In the genomic region with DNA sequence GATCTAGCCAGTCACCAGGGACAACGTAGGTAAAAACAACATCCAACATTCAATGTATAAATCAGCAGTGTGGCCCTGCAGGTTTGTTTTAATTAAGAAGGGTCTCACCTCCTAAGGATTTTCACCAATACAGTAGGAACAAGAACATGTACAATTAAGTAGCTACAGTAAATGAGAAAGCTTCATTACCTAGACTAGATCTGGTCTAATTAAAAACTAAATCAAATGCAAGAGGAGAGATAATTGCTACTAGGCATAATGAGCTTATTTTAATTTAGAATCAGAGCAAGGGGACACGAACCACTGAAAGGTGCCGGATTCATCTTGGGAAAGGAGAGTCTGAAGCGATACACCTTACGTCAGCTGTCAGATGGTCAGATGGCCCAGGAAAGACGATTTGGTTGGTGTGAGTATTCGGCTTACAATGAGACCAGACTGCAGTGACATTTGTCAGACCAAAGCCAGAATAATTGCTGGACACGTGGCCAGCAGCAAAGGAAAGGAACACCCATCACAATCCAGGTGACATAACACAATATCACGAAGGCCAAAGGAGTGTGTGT, we compare ENCODE assay signal across 23 mouse cellular contexts.
"Had no signal": no experiment of that assay in that cellular context is flagged by ENCODE, and none has a peak within 500 bp of the region (broad histone marks: within the 10 kb centered on the region; RNA-seq: fewer than 3 reads in every experiment).

No protein-coding gene starts in this region.

- H3K9me3 ChIP-seq: limb, embryonic 10.5 days; limb, embryonic 13.5 days; liver, embryonic 12.5 days; liver, embryonic 15.5 days; lung, embryonic 15.5 days; megakaryocyte, embryonic 14.5 days had no signal

- H3K4me2 ChIP-seq: limb, embryonic 13.5 days; liver, embryonic 12.5 days; liver, embryonic 15.5 days; lung, embryonic 15.5 days; midbrain, embryonic 11.5 days had no signal

- H3K4me1 ChIP-seq: limb, embryonic 10.5 days; limb, embryonic 13.5 days; liver, embryonic 12.5 days; liver, embryonic 15.5 days; lung, embryonic 15.5 days had no signal

- H3K4me3 ChIP-seq: layer of hippocampus, adult 2 months; limb, embryonic 10.5 days; limb, embryonic 13.5 days; liver, embryonic 12.5 days; liver, embryonic 15.5 days; lung, embryonic 15.5 days; megakaryocyte, embryonic 14.5 days had no signal

- DNase-seq: kidney, postnatal 25 days; layer of hippocampus, adult 9-11 months; liver; lung, adult 18-20 months; lung, postnatal 10 days; lung, postnatal 36 days; midbrain, embryonic 14.5 days; right cerebral cortex, adult 18-20 months; right cerebral cortex, postnatal 14 days; right cerebral cortex, postnatal 4 days; thymus, adult 2 months; thymus, postnatal 14 days; thymus, postnatal 4 days had no signal

- H3K27me3 ChIP-seq: limb, embryonic 13.5 days; liver, embryonic 12.5 days; liver, embryonic 15.5 days; lung, embryonic 15.5 days had no signal

- H3K27ac ChIP-seq: kidney, postnatal 0 days; layer of hippocampus, adult 2 months; limb, embryonic 10.5 days; limb, embryonic 13.5 days; liver, embryonic 12.5 days; liver, embryonic 15.5 days; lung, embryonic 15.5 days; stomach, postnatal 0 days had no signal

- H3K36me3 ChIP-seq: liver, embryonic 12.5 days; liver, embryonic 15.5 days; lung, embryonic 15.5 days had no signal

- H3K9ac ChIP-seq: limb, embryonic 13.5 days; liver, embryonic 12.5 days; liver, embryonic 15.5 days; lung, embryonic 15.5 days had no signal

- ATAC-seq: liver, embryonic 12.5 days had no signal
